Mouse (Mus musculus): Measurements from ENCODE around the gene Prnd. TPM values are rescaled to one million over a fixed set of nuclear protein-coding genes. Genes with fewer than 3 reads are reported as not detected.
A peak's percentile ranks its signal among the peaks of the same experiment; 100 is the strongest.

Gene Prnd
- polyA plus RNA-seq, 2 experiments from 2014 or later: 0.19 TPM; not detected in 1

GRCm38 (mm10) chr2:131941501-131941900 lies 9.2 kb upstream of the Prnd start:
- ATAC-seq: no peak

- ATAC-seq: no peak
Observed at GRCm38 (mm10) chr2:131944370-131944769, 6.3 kb upstream of the Prnd start.

GRCm38 (mm10) chr2:131945225-131945624 lies 5.4 kb upstream of the Prnd start:
- no peak for ATAC-seq

- ATAC-seq: no peak
Observed at GRCm38 (mm10) chr2:131945765-131946164, 4.9 kb upstream of the Prnd start.

GRCm38 (mm10) chr2:131946351-131946750 lies 4.3 kb upstream of the Prnd start:
- ATAC-seq: no peak

GRCm38 (mm10) chr2:131948156-131948555 lies 2.5 kb upstream of the Prnd start:
- ATAC-seq: no peak

- no peak for ATAC-seq
Observed at GRCm38 (mm10) chr2:131948916-131949639, 1.6 kb upstream of the Prnd start.

- peak; percentile 61 for ATAC-seq
Observed at GRCm38 (mm10) chr2:131949767-131950597, 679 bp upstream of the Prnd start.

- ATAC-seq: no peak
Observed at GRCm38 (mm10) chr2:131952456-131952855, 1.8 kb downstream of the Prnd start.

- ATAC-seq: no peak
Observed at GRCm38 (mm10) chr2:131952961-131953538, 2.4 kb downstream of the Prnd start.

GRCm38 (mm10) chr2:131953711-131954110 lies 3.0 kb downstream of the Prnd start:
- ATAC-seq: no peak

- no peak for ATAC-seq
Observed at GRCm38 (mm10) chr2:131954835-131955234, 4.2 kb downstream of the Prnd start.

- peak; percentile 57 for ATAC-seq
Observed at GRCm38 (mm10) chr2:131955264-131955663, 4.6 kb downstream of the Prnd start.

GRCm38 (mm10) chr2:131956336-131957256 lies 5.9 kb downstream of the Prnd start:
- ATAC-seq: no peak

GRCm38 (mm10) chr2:131957731-131958222 lies 7.1 kb downstream of the Prnd start:
- ATAC-seq: no peak

GRCm38 (mm10) chr2:131961671-131962070 lies 11.0 kb downstream of the Prnd start:
- no peak for ATAC-seq

GRCm38 (mm10) chr2:131970597-131970996 lies 19.9 kb downstream of the Prnd start:
- no peak for ATAC-seq

- no peak for ATAC-seq
Observed at GRCm38 (mm10) chr2:131971098-131971497, 20.4 kb downstream of the Prnd start.

- no peak for ATAC-seq
Observed at GRCm38 (mm10) chr2:131976663-131977062, 26.0 kb downstream of the Prnd start.

- no peak for ATAC-seq
Observed at GRCm38 (mm10) chr2:131980866-131981265, 30.2 kb downstream of the Prnd start.

GRCm38 (mm10) chr2:131982546-131983196 lies 32.0 kb downstream of the Prnd start:
- peak; percentile 95 for ATAC-seq

GRCm38 (mm10) chr2:131987950-131988349 lies 37.3 kb downstream of the Prnd start:
- ATAC-seq: no peak

Data from CD4-positive, CD25-positive, alpha-beta regulatory T cell, adult 4 months (primary cell).